Mouse (Mus musculus) lung, postnatal 0 days (tissue): ENCODE data around the gene Rad50.

ENCODE experiments used
- CTCF ChIP-seq: IDR thresholded peaks from 2 replicates; pipeline ENCODE4 v1.5.1; 2016; ENCODE audit warnings: antibody characterized with exemption, mild to moderate bottlenecking
- EP300 ChIP-seq: IDR thresholded peaks from 2 replicates; pipeline ENCODE4 v1.6.1; 2016; ENCODE audit warnings: antibody characterized with exemption, mild to moderate bottlenecking, control low read depth

DNA sequence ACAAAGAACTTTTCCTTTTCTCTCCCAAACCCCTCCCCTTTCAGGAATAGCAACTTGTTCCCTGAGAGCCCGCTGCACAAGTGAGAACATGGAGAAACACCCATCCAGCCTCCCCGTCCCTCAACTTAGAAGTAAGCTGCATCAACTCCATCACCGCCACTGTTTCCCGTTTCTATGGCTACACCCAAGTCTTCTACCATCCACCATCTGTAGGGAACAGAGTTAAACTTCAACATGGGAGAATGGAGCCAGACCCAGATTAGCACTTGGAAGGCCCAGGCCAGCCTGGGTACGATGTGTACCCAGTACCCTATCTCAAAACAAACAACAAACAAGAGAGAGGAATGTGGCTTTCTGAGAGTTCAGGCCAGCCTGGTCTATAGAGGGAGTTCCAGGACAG, 43.0 kb downstream of the Rad50 start:
- TF ChIP-seq CTCF (no peak), EP300 (no peak)
